Mouse (Mus musculus) fibroblast of lung, adult 2 months (primary cell): Measurements from ENCODE around the gene Vmn1r13.
"Not testable (repeated sequence)": the region's sequence is repeated elsewhere in the genome, so short reads cannot be mapped to it uniquely, and the experiment has no call there.

Experiments used
- DNase-seq: peaks from one replicate; pipeline ENCODE4 v3.0.0-alpha.2; 2011; ENCODE audit warnings: low read depth

Vmn1r13 gene

DNA sequence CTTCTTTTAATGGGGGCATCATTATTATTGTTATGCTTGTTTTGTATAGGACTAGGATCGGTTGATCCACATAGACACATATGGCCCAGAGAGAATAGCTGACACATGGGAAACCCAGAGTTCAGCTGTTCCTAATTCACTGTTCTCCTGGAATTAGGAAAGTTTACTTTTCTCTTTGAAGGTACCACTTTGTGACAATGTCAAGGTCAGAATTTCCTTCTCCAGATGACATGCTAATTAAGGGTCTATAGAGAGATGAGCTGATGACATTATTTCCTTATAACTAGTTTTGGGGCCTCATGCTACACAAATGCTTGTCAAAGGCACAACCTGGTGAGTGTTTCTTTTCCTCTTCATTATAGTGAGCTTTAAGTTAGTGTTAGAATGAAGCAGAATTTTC is at the start of gene Vmn1r13:
Vmn1r13 (plus strand) TSS at position 301 of the 400 bp plus-strand sequence.
- DNase-seq = not testable (repeated sequence)

DNA sequence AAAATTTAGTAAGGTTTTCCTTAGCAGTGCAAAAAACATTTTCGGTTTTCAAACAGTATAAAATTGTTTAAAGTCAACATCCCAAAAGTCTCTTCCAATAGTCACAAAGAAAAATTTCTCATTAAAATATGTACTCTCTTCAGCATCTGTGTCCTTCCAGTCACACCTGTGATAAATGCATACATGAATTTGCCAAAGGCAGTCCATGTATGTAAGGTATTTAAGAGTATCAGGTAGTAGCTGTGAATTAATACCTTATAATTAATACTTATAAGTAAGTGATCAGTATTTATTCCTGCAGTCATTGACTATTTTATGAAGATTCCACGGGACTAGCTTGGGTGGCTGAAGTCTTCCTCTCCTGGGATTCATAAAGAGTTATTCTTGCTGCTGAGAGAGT is 46.5 kb upstream of the Vmn1r13 start, which contains the start of gene Vmn1r12:
Vmn1r12 (plus strand) TSS at position 301 of the 400 bp plus-strand sequence.
- no peak for DNase-seq

DNA sequence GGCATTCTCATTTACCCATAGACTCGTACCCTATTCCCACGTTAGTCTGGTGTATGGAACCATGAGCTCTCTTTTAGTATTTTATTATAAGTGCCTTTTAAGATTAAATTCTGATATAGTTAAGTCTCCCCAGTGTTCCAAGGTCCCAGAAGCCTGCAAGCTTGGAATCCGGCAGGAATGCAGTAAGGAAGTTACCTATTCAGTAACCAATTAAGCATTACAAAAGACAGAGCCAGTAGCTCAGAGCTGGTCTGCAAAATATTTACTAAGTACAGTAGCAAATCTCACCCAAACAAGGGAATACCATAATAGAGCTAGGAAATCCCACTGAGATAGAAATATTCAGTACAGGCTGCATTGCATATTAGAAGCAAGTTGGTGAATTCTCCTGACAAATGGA is 13.1 kb upstream of the Vmn1r13 start:
- not testable (repeated sequence) for DNase-seq

DNA sequence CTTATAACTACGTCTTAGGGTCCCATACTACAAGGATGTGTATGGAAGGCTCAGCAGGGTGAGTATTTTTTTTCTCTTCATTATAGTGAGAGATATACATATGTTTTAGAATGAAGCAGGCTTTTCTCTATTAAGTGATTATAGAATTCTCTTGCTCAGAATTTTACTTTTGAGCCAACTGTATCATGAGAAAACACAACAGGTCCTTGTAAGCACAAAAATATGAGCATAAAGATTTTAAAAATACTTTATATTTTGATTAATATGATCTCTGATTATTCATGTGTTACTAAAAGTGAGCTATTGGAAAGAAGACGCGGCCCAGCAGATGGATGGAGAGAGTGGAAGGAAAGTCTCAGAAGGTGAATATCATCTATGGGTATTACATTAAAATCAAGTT is 28.3 kb downstream of the Vmn1r13 start, which contains the start of gene Vmn1r14:
Vmn1r14 (plus strand) TSS at position 301 of the 400 bp plus-strand sequence.
- DNase-seq = no peak

DNA sequence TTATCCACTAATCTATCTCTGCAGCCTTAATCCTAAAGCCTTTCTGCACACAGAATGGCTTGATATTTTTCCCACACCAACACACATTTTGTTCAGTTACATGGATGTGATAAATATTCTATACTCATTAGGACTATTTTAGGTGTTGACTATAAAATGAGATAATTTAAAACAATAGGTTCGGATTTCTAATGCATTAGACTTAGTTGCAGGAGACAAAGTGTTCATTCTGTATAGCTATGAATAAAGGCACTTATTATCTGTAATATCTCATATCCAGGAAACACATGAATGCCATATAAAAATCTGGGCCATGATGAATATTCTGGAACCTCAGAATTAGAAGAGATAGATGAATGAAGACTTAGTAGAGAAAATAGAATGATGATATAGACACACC is 54.6 kb downstream of the Vmn1r13 start, which contains the start of gene Vmn1r15:
Vmn1r15 (plus strand) TSS at position 301 of the 400 bp plus-strand sequence.
- no peak for DNase-seq

DNA sequence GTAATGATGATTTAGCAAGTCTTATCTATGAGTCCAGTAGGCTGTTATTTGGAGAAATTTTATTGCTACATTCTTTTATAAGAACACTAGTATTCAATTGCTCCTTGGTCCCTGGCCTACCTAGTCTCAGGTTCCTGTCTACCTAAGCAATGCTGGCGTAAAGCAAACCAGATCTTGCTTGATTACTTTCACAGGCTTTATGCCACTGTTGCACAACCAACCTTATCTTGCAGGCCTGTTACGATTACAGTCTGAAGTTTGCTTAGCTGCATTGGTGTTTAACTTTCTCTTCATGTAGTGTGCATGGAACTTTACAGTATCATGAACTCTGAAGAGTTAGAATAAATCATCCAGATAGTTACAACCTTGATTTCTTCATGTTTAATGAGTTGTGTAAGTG is 57.9 kb downstream of the Vmn1r13 start:
- DNase-seq = no peak
